Mouse (Mus musculus) heart, postnatal 0 days (tissue): ENCODE measurements around the gene Cmtm2b. TPM values are rescaled to one million over a fixed set of nuclear protein-coding genes. Genes with fewer than 3 reads are reported as not detected.

Experiments used
- ATAC-seq: fragments of 200-750 bp; cut with Nextera tagmentation; 2 replicates; pipeline ENCODE4 v1.8.0; 2017; ENCODE audit warnings: low read depth, moderate number of reproducible peaks, moderate library complexity; ENCODE audit not compliant: insufficient read depth
- DNase-seq: peaks from one replicate; pipeline ENCODE4 v3.0.0-alpha.2; 2016; ENCODE audit warnings: low spot score
- H3K27ac ChIP-seq: fragments of 300-500 bp; sonication (generic); 2 replicates; pipeline ENCODE4 v1.5.1; 2014; ENCODE audit warnings: low read depth, mild to moderate bottlenecking
- H3K27me3 ChIP-seq: fragments of 300-500 bp; sonication (generic); 2 replicates; pipeline ENCODE4 v1.6.1; 2014; ENCODE audit warnings: low read length, mixed read lengths; ENCODE audit not compliant: control insufficient read depth, insufficient read depth
- H3K36me3 ChIP-seq: fragments of 300-500 bp; sonication (generic); replicated peaks from 2 replicates; pipeline ENCODE4 v1.6.1; 2014; ENCODE audit warnings: low read length, mixed read lengths; ENCODE audit not compliant: control insufficient read depth, insufficient read depth
- H3K4me1 ChIP-seq: fragments of 300-500 bp; sonication (generic); 2 replicates; pipeline ENCODE4 v1.6.1; 2014; ENCODE audit warnings: antibody characterized with exemption; ENCODE audit not compliant: control insufficient read depth, insufficient read depth
- H3K4me2 ChIP-seq: fragments of 300-500 bp; sonication (generic); 2 replicates; pipeline ENCODE4 v1.6.1; 2014; ENCODE audit warnings: low read depth, mild to moderate bottlenecking, low read length, moderate library complexity
- H3K4me3 ChIP-seq: fragments of 300-500 bp; sonication (generic); 2 replicates; pipeline ENCODE4 v1.5.1; 2014; ENCODE audit warnings: low read depth, low read length
- H3K9ac ChIP-seq: fragments of 300-500 bp; sonication (generic); replicated peaks from 2 replicates; pipeline ENCODE4 v1.6.1; 2014; ENCODE audit warnings: low read depth, low read length, mixed read lengths
- H3K9me3 ChIP-seq: fragments of 300-500 bp; sonication (generic); replicated peaks from 2 replicates; pipeline ENCODE4 v1.6.1; 2016; ENCODE audit warnings: low read length; ENCODE audit not compliant: control insufficient read depth
- CTCF ChIP-seq: IDR thresholded peaks from 2 replicates; pipeline ENCODE4 v1.5.1; 2016; ENCODE audit warnings: antibody characterized with exemption, control low read depth, low read depth
- EP300 ChIP-seq: IDR thresholded peaks from 2 replicates; pipeline ENCODE4 v1.6.1; 2016; ENCODE audit warnings: antibody characterized with exemption, low read depth
- WGBS: fragments of 180-500 bp; shearing (Covaris S2); extraction: QIAGEN DNeasy Blood & Tissue Kit; methylation state at CpG from one replicate; pipeline ENCODE4 v1.1.7; 2014; 5-methylcytosine and 5-hydroxymethylcytosine counted together
- polyA plus RNA-seq: library from polyadenylated mRNA; unstranded; fragments of >200 nt; fragmentation: Nextera tagmentation; extraction: Ambion mirVana; gene quantifications from 2 replicates; pipeline ENCODE4 v1.2.1, GENCODE M21; 2015
- total RNA-seq: library from RNA; depleted of rRNA; stranded (reverse); fragments of >200 nt; gene quantifications from 2 replicates; pipeline ENCODE4 v1.2.3, GENCODE M21; 2014; ENCODE audit warnings: low replicate concordance

Gene Cmtm2b
- total and polyA plus RNA-seq, 2 experiments from 2014 or later, result not detected

GRCm38 (mm10) chr8:104374269-104374668 lies 52.2 kb downstream of the Cmtm2b start:
- Histone ChIP-seq H3K4me2 (no peak overlapping the region), H3K9me3 (no peaks in the 10 kb centered on the region), H3K27me3 (no peaks in the 10 kb centered on the region), H3K4me1 (peaks cover 27% of the 10 kb centered on the region), H3K4me3 (no peak overlapping the region), H3K36me3 (0 out of 2 replicates have a peak, but pooled peaks cover 3% of the 10 kb centered on the region), H3K27ac (peak overlapping the region; percentile 41), H3K9ac (no peak overlapping the region)
- ATAC-seq (no peak), DNase-seq (no peak)
- 66% methylated on average over 11 of the region's 11 CpGs for WGBS
- no peak for TF ChIP-seq CTCF
- no peak for TF ChIP-seq EP300

GRCm38 (mm10) chr8:104374864-104375846 lies 53.1 kb downstream of the Cmtm2b start:
- Histone ChIP-seq H3K27me3 (no peaks in the 10 kb centered on the region), H3K9me3 (no peaks in the 10 kb centered on the region), H3K4me3 (no peak overlapping the region), H3K27ac (peak overlapping the region; percentile 91), H3K36me3 (0 out of 2 replicates have a peak, but pooled peaks cover 3% of the 10 kb centered on the region), H3K4me2 (peak overlapping the region; percentile 7; the same call in 1 of the 2 replicates), H3K9ac (no peak overlapping the region), H3K4me1 (peaks cover 20% of the 10 kb centered on the region)
- ATAC-seq (peak; percentile 78), DNase-seq (peak; percentile 76)
- TF ChIP-seq CTCF (no peak), EP300 (no peak)
- WGBS, result 27% methylated on average over 14 of the region's 14 CpGs

GRCm38 (mm10) chr8:104375959-104376358 lies 53.9 kb downstream of the Cmtm2b start:
- DNase-seq (no peak), ATAC-seq (no peak)
- Histone ChIP-seq H3K9me3 (no peaks in the 10 kb centered on the region), H3K27ac (peak overlapping the region; percentile 91), H3K9ac (no peak overlapping the region), H3K27me3 (no peaks in the 10 kb centered on the region), H3K4me3 (no peak overlapping the region), H3K4me1 (peaks cover 20% of the 10 kb centered on the region), H3K36me3 (0 out of 2 replicates have a peak, but pooled peaks cover 3% of the 10 kb centered on the region), H3K4me2 (no peak overlapping the region)
- TF ChIP-seq EP300 (no peak), CTCF (no peak)
- WGBS, result 62% methylated on average over 5 of the region's 5 CpGs

GRCm38 (mm10) chr8:104376669-104377068 lies 54.6 kb downstream of the Cmtm2b start:
- TF ChIP-seq CTCF (no peak), EP300 (no peak)
- Histone ChIP-seq H3K4me1 (peaks cover 20% of the 10 kb centered on the region), H3K9ac (no peak overlapping the region), H3K27ac (0 out of 2 replicates have a peak overlapping the region, but pooled peaks have one; percentile 25), H3K4me2 (no peak overlapping the region), H3K36me3 (no peaks in the 10 kb centered on the region), H3K4me3 (no peak overlapping the region), H3K9me3 (no peaks in the 10 kb centered on the region), H3K27me3 (no peaks in the 10 kb centered on the region)
- ATAC-seq (no peak), DNase-seq (no peak)
- 75% methylated on average over 11 of the region's 11 CpGs for WGBS

GRCm38 (mm10) chr8:104379301-104379836 lies 57.3 kb downstream of the Cmtm2b start:
- DNase-seq (no peak), ATAC-seq (no peak)
- Histone ChIP-seq H3K27ac (no peak overlapping the region), H3K9me3 (no peaks in the 10 kb centered on the region), H3K4me1 (peaks cover 31% of the 10 kb centered on the region), H3K9ac (no peak overlapping the region), H3K4me2 (no peak overlapping the region), H3K4me3 (no peak overlapping the region), H3K36me3 (no peaks in the 10 kb centered on the region), H3K27me3 (no peaks in the 10 kb centered on the region)
- TF ChIP-seq CTCF (no peak), EP300 (no peak)
- 58% methylated on average over 10 of the region's 10 CpGs for WGBS
